22 mouse cellular contexts compared by ENCODE assay signal in genomic region chr1:118830658-118831057, GRCm38 (mm10).
DNase-seq lines count a peak whose midpoint lies in the region; ATAC-seq and TF ChIP-seq lines count a peak whose summit lies in the region.
"Had no signal": no experiment of that assay in that cellular context is flagged by ENCODE, and none has a peak within 500 bp of the region (broad histone marks: within the 10 kb centered on the region; RNA-seq: fewer than 3 reads in every experiment).

No protein-coding gene starts in this region.

- TF ChIP-seq EP300 in MEL (IDR thresholded peaks at IDR 0.05; ENCODE audit: low read depth in 1 of 2, low read length in 2 of 2): peak; percentile 37 to 68; a peak in 3 of 4 replicates

- no peak for TF ChIP-seq CTCF in MEL (IDR thresholded peaks at IDR 0.05 in 2 of 3, conservative IDR thresholded peaks at IDR 0.05 in 1 of 3; ENCODE audit: control insufficient read depth in 1 of 3, insufficient read depth in 1 of 3, low read depth in 2 of 3, low read length in 3 of 3, poor library complexity in 1 of 3, severe bottlenecking in 1 of 3)
- no peak for TF ChIP-seq CTCF in gastrocnemius, adult 2 months (IDR thresholded peaks at IDR 0.05)

- 17% methylated on average over 5 of the region's 5 CpGs for WGBS in liver, embryonic 13.5 days (ENCODE audit: insufficient replicate concordance)
- WGBS in liver, embryonic 16.5 days (ENCODE audit: insufficient replicate concordance): 10% methylated on average over 5 of the region's 5 CpGs
- 24% methylated on average over 5 of the region's 5 CpGs for WGBS in liver, embryonic 11.5 days

- H3K4me3 ChIP-seq in liver, embryonic 13.5 days (replicated peaks): no peak overlapping the region
- no peak overlapping the region for H3K4me3 ChIP-seq in liver, embryonic 16.5 days (ENCODE audit: low read depth, low read length)
- no peak overlapping the region for H3K4me3 ChIP-seq in liver, embryonic 11.5 days (ENCODE audit: low read depth, low read length)
- no peak overlapping the region for H3K4me3 ChIP-seq in MEL (ENCODE audit: control insufficient read depth in 1 of 2, insufficient read depth in 1 of 2, low read depth in 2 of 2, low read length in 2 of 2)
- H3K4me3 ChIP-seq in gastrocnemius, adult 2 months: no peak overlapping the region

- H3K36me3 ChIP-seq in liver, embryonic 13.5 days: no peaks in the 10 kb centered on the region
- no peaks in the 10 kb centered on the region for H3K36me3 ChIP-seq in liver, embryonic 16.5 days (ENCODE audit: control insufficient read depth, insufficient read depth)
- no peaks in the 10 kb centered on the region for H3K36me3 ChIP-seq in liver, embryonic 11.5 days (ENCODE audit: control insufficient read depth, insufficient read depth, low read length)
- H3K36me3 ChIP-seq in MEL (ENCODE audit: control insufficient read depth in 1 of 2, insufficient read depth in 2 of 2, low read length in 2 of 2): no peaks in the 10 kb centered on the region
- H3K36me3 ChIP-seq: G1E had no signal

- TF ChIP-seq POLR2A in MEL (IDR thresholded peaks at IDR 0.05; ENCODE audit: control insufficient read depth in 1 of 2, insufficient read depth in 1 of 2, low read depth in 1 of 2, low read length in 2 of 2, poor library complexity in 1 of 2): no peak

- H3K9ac ChIP-seq in liver, embryonic 13.5 days: no peak overlapping the region
- no peak overlapping the region for H3K9ac ChIP-seq in liver, embryonic 16.5 days (ENCODE audit: low read depth, low read length)
- no peak overlapping the region for H3K9ac ChIP-seq in liver, embryonic 11.5 days (ENCODE audit: low read depth, low read length)
- H3K9ac ChIP-seq in MEL (ENCODE audit: control insufficient read depth, low read depth, low read length, poor library complexity, severe bottlenecking): no peak overlapping the region

- no peak for DNase-seq in liver, embryonic 13.5 days
- DNase-seq in liver: no peak
- DNase-seq in liver, embryonic 11.5 days (ENCODE audit: low spot score): no peak
- peak; percentile 9 for DNase-seq in MEL (ENCODE audit: low read depth, low spot score)
- no peak for DNase-seq in gastrocnemius, adult 2 months
- DNase-seq: adrenal gland, adult 2 months; adrenal gland, adult 8-10 months; adrenal gland, postnatal 10 days; adrenal gland, postnatal 14 days; adrenal gland, postnatal 25 days; adrenal gland, postnatal 36 days; B cell, adult 2 months; cerebellum, adult 11 months; cerebellum, adult 11-12 months; cerebellum, adult 18-20 months; cerebellum, adult 2 months had no signal

- H3K4me2 ChIP-seq in liver, embryonic 13.5 days: no peak overlapping the region
- no peak overlapping the region for H3K4me2 ChIP-seq in liver, embryonic 16.5 days (ENCODE audit: low read depth, low read length)
- no peak overlapping the region for H3K4me2 ChIP-seq in liver, embryonic 11.5 days

- H3K4me1 ChIP-seq in liver, embryonic 13.5 days (replicated peaks): peaks cover 8% of the 10 kb centered on the region; the same call in 1 of the 2 replicates
- H3K4me1 ChIP-seq in liver, embryonic 16.5 days (ENCODE audit: control insufficient read depth, low read depth, low read length): no peaks in the 10 kb centered on the region
- no peaks in the 10 kb centered on the region for H3K4me1 ChIP-seq in liver, embryonic 11.5 days (replicated peaks; ENCODE audit: control insufficient read depth, insufficient read depth, low read length)
- peaks cover 0 to 5% of the 10 kb centered on the region in 2 experiments; a peak in 1 of 4 replicates for H3K4me1 ChIP-seq in MEL (ENCODE audit: control insufficient read depth in 1 of 2, insufficient read depth in 2 of 2, low read length in 2 of 2)

- intact Hi-C loops in gastrocnemius, adult 2 months (cut with DNase I): no loop called here

- TF ChIP-seq RAD21 in MEL (IDR thresholded peaks at IDR 0.05; ENCODE audit: low read depth, low read length): no peak

- ATAC-seq in liver, embryonic 13.5 days (ENCODE audit: low read depth): 0 out of 2 replicates have a peak, but pooled peaks have one; percentile 29
- ATAC-seq in liver, embryonic 16.5 days (ENCODE audit: low read depth): 0 out of 2 replicates have a peak, but pooled peaks have one; percentile 19
- ATAC-seq in liver, embryonic 11.5 days (replicated peaks; ENCODE audit: low FRiP score): no peak
- ATAC-seq: activated CD4-positive, CD25-positive, alpha-beta regulatory T cell, adult 4 months; CD4-positive, CD25-positive, alpha-beta regulatory T cell, adult 4 months; Patski had no signal

- H3K79me2 ChIP-seq in MEL (ENCODE audit: control insufficient read depth, insufficient read depth, low read length, poor library complexity): no peaks in the 10 kb centered on the region

- no peaks in the 10 kb centered on the region for H3K27me3 ChIP-seq in liver, embryonic 13.5 days
- no peaks in the 10 kb centered on the region for H3K27me3 ChIP-seq in liver, embryonic 16.5 days (ENCODE audit: control insufficient read depth, insufficient read depth, low read depth, low read length)
- H3K27me3 ChIP-seq in liver, embryonic 11.5 days (replicated peaks; ENCODE audit: control insufficient read depth, insufficient read depth, low read length): no peaks in the 10 kb centered on the region
- H3K27me3 ChIP-seq in MEL (ENCODE audit: control insufficient read depth in 1 of 2, insufficient read depth in 2 of 2, low read length in 2 of 2): no peaks in the 10 kb centered on the region
- H3K27me3 ChIP-seq: CH12.LX, Patski had no signal

- H3K9me3 ChIP-seq in liver, embryonic 13.5 days (replicated peaks): no peaks in the 10 kb centered on the region
- no peaks in the 10 kb centered on the region for H3K9me3 ChIP-seq in liver, embryonic 16.5 days (replicated peaks; ENCODE audit: control insufficient read depth, low read length)
- no peaks in the 10 kb centered on the region for H3K9me3 ChIP-seq in liver, embryonic 11.5 days (ENCODE audit: control insufficient read depth, low read length)
- H3K9me3 ChIP-seq in MEL (replicated peaks; ENCODE audit: insufficient read depth, low read length): no peaks in the 10 kb centered on the region

- H3K27ac ChIP-seq in liver, embryonic 13.5 days: no peak overlapping the region
- no peak overlapping the region for H3K27ac ChIP-seq in liver, embryonic 16.5 days (ENCODE audit: low read length)
- no peak overlapping the region for H3K27ac ChIP-seq in liver, embryonic 11.5 days (ENCODE audit: low read depth, low read length)
- no peak overlapping the region for H3K27ac ChIP-seq in MEL (ENCODE audit: control insufficient read depth, low read depth, low read length)
- no peak overlapping the region for H3K27ac ChIP-seq in gastrocnemius, adult 2 months

TF ChIP-seq in MEL, 35 proteins besides CTCF, POLR2A, EP300 and RAD21:
- TF ChIP-seq TCF12 (IDR thresholded peaks at IDR 0.05; ENCODE audit: low read depth, low read length) (peak; percentile 68), TAL1 (IDR thresholded peaks at IDR 0.05; ENCODE audit: low read length) (no peak; the same call in 1 of the 2 replicates), RCOR1 (IDR thresholded peaks at IDR 0.05; ENCODE audit: low read depth, low read length) (0 out of 2 replicates have a peak, but pooled peaks have one; percentile 56), GATA1 (IDR thresholded peaks at IDR 0.05; ENCODE audit: low read depth, low read length) (peak; percentile 49; the same call in 1 of the 2 replicates), KAT2A (conservative IDR thresholded peaks at IDR 0.05; ENCODE audit: low read depth, low read length) (no peak)
